Mouse (Mus musculus) intestine, embryonic 14.5 days (tissue): ENCODE measurements around the gene Trak2. TPM values are rescaled to one million over a fixed set of nuclear protein-coding genes. Genes with fewer than 3 reads are reported as not detected.

ENCODE experiments used
- ATAC-seq: fragments of 200-750 bp; cut with Nextera tagmentation; replicated peaks from 2 replicates; pipeline ENCODE4 v1.8.0; 2017; ENCODE audit warnings: low read depth, moderate number of reproducible peaks, moderate TSS enrichment, moderate library complexity; ENCODE audit not compliant: low FRiP score, low TSS enrichment
- DNase-seq: peaks from one replicate; pipeline ENCODE4 v3.0.0-alpha.2; 2018; ENCODE audit warnings: low spot score
- H3K27ac ChIP-seq: fragments of 300-500 bp; sonication (generic); 2 replicates; pipeline ENCODE4 v1.5.1; 2014; ENCODE audit warnings: low read depth, mild to moderate bottlenecking, control low read depth
- H3K27me3 ChIP-seq: fragments of 300-500 bp; sonication (generic); replicated peaks from 2 replicates; pipeline ENCODE4 v1.6.1; 2014; ENCODE audit warnings: low read length, control low read depth; ENCODE audit not compliant: control insufficient read depth, insufficient read depth
- H3K36me3 ChIP-seq: fragments of 300-500 bp; sonication (generic); 2 replicates; pipeline ENCODE4 v1.6.1; 2014; ENCODE audit warnings: low read length, control low read depth; ENCODE audit not compliant: control insufficient read depth, insufficient read depth
- H3K4me1 ChIP-seq: fragments of 300-500 bp; sonication (generic); replicated peaks from 2 replicates; pipeline ENCODE4 v1.6.1; 2014; ENCODE audit warnings: low read length, control low read depth, mixed read lengths; ENCODE audit not compliant: control insufficient read depth, insufficient read depth
- H3K4me2 ChIP-seq: fragments of 300-500 bp; sonication (generic); 2 replicates; pipeline ENCODE4 v1.6.1; 2014; ENCODE audit warnings: low read length
- H3K4me3 ChIP-seq: fragments of 300-500 bp; sonication (generic); 2 replicates; pipeline ENCODE4 v1.5.1; 2014; ENCODE audit warnings: low read depth, low read length, control low read depth, mixed read lengths
- H3K9ac ChIP-seq: fragments of 300-500 bp; sonication (generic); 2 replicates; pipeline ENCODE4 v1.6.1; 2014; ENCODE audit warnings: mild to moderate bottlenecking, low read length
- H3K9me3 ChIP-seq: fragments of 300-500 bp; sonication (generic); 2 replicates; pipeline ENCODE4 v1.6.1; 2016; ENCODE audit warnings: low read length, control low read depth; ENCODE audit not compliant: control insufficient read depth
- WGBS: fragments of 180-500 bp; shearing (Covaris S2); extraction: QIAGEN DNeasy Blood & Tissue Kit; methylation state at CpG from one replicate; pipeline ENCODE4 v1.1.7; 2014; 5-methylcytosine and 5-hydroxymethylcytosine counted together
- polyA plus RNA-seq: library from polyadenylated mRNA; unstranded; fragments of >200 nt; fragmentation: Nextera tagmentation; extraction: Ambion mirVana; gene quantifications from 2 replicates; pipeline ENCODE4 v1.2.1, GENCODE M21; 2014

Gene Trak2
- polyA plus RNA-seq, 1 experiment from 2014 or later: 13.9 TPM

GRCm38 (mm10) chr1:58951841-58952240 is 21.4 kb downstream of the Trak2 start:
- Histone ChIP-seq H3K4me3 (no peak overlapping the region), H3K9ac (no peak overlapping the region), H3K27ac (peak overlapping the region; percentile 30; the same call in 1 of the 2 replicates), H3K9me3 (no peaks in the 10 kb centered on the region), H3K36me3 (no peaks in the 10 kb centered on the region), H3K4me2 (no peak overlapping the region), H3K27me3 (no peaks in the 10 kb centered on the region), H3K4me1 (peaks cover 32% of the 10 kb centered on the region)
- ATAC-seq (no peak), DNase-seq (no peak)
- 72% methylated on average over 4 of the region's 4 CpGs for WGBS

- peak; percentile 57 for DNase-seq
- H3K36me3 ChIP-seq: peaks cover 3% of the 10 kb centered on the region
- no peak overlapping the region for H3K4me2 ChIP-seq
- ATAC-seq: peak; percentile 81; the same call in 1 of the 2 replicates
- no peak overlapping the region for H3K9ac ChIP-seq
- 10% methylated on average over 8 of the region's 8 CpGs for WGBS
- 0 out of 2 replicates have a peak overlapping the region, but pooled peaks have one; percentile 22 for H3K27ac ChIP-seq
- H3K4me3 ChIP-seq: no peak overlapping the region
- H3K9me3 ChIP-seq: no peaks in the 10 kb centered on the region
- H3K4me1 ChIP-seq: peaks cover 32% of the 10 kb centered on the region
- no peaks in the 10 kb centered on the region for H3K27me3 ChIP-seq
Observed at GRCm38 (mm10) chr1:58950899-58951648, 22.2 kb downstream of the Trak2 start.

- ATAC-seq (no peak), DNase-seq (no peak)
- H3K9me3 ChIP-seq: no peaks in the 10 kb centered on the region
- peaks cover 15% of the 10 kb centered on the region for H3K36me3 ChIP-seq
- H3K4me3 ChIP-seq: no peak overlapping the region
- no peak overlapping the region for H3K27ac ChIP-seq
- no peak overlapping the region for H3K4me2 ChIP-seq
- no peaks in the 10 kb centered on the region for H3K27me3 ChIP-seq
- H3K9ac ChIP-seq: no peak overlapping the region
- 85% methylated on average over 6 of the region's 6 CpGs for WGBS
- peaks cover 32% of the 10 kb centered on the region for H3K4me1 ChIP-seq
Observed at GRCm38 (mm10) chr1:58949561-58950106, 23.6 kb downstream of the Trak2 start.

GRCm38 (mm10) chr1:58946718-58947117 is 26.5 kb downstream of the Trak2 start:
- DNase-seq (no peak), ATAC-seq (no peak)
- WGBS: 89% methylated on average over 9 of the region's 9 CpGs

GRCm38 (mm10) chr1:58945960-58946670 is 27.1 kb downstream of the Trak2 start:
- no peak for ATAC-seq
- no peak for DNase-seq
- no peaks in the 10 kb centered on the region for H3K9me3 ChIP-seq
- H3K4me3 ChIP-seq: no peak overlapping the region
- H3K9ac ChIP-seq: no peak overlapping the region
- 85% methylated on average over 7 of the region's 7 CpGs for WGBS
- H3K27me3 ChIP-seq: no peaks in the 10 kb centered on the region
- no peak overlapping the region for H3K27ac ChIP-seq
- H3K36me3 ChIP-seq: peaks cover 17% of the 10 kb centered on the region
- peaks cover 9% of the 10 kb centered on the region for H3K4me1 ChIP-seq
- H3K4me2 ChIP-seq: no peak overlapping the region

More at GRCm38 (mm10) chr1:58946718-58947117, 26.5 kb downstream of the Trak2 start:
- Histone ChIP-seq H3K9me3 (no peaks in the 10 kb centered on the region), H3K27me3 (no peaks in the 10 kb centered on the region), H3K4me3 (no peak overlapping the region), H3K36me3 (peaks cover 17% of the 10 kb centered on the region), H3K4me1 (peaks cover 15% of the 10 kb centered on the region), H3K9ac (no peak overlapping the region), H3K4me2 (no peak overlapping the region), H3K27ac (no peak overlapping the region)

- Histone ChIP-seq H3K27me3 (no peaks in the 10 kb centered on the region), H3K27ac (no peak overlapping the region), H3K36me3 (peaks cover 17% of the 10 kb centered on the region), H3K9me3 (no peaks in the 10 kb centered on the region), H3K4me2 (no peak overlapping the region), H3K4me3 (no peak overlapping the region), H3K4me1 (peaks cover 3% of the 10 kb centered on the region), H3K9ac (no peak overlapping the region)
- no peak for DNase-seq
- WGBS: 95% methylated on average over 2 of the region's 2 CpGs
- no peak for ATAC-seq
Observed at GRCm38 (mm10) chr1:58945523-58945922, 27.7 kb downstream of the Trak2 start.

GRCm38 (mm10) chr1:58937606-58938099 is 35.6 kb downstream of the Trak2 start:
- no peak for DNase-seq
- WGBS: 96% methylated on average over 9 of the region's 9 CpGs

GRCm38 (mm10) chr1:58936746-58937605 is 36.3 kb downstream of the Trak2 start:
- 85% methylated on average over 10 of the region's 10 CpGs for WGBS
- H3K4me2 ChIP-seq: no peak overlapping the region
- no peaks in the 10 kb centered on the region for H3K27me3 ChIP-seq
- DNase-seq (no peak), ATAC-seq (no peak)
- no peaks in the 10 kb centered on the region for H3K4me1 ChIP-seq
- H3K27ac ChIP-seq: no peak overlapping the region
- no peak overlapping the region for H3K4me3 ChIP-seq
- H3K9ac ChIP-seq: no peak overlapping the region
- peaks cover 8% of the 10 kb centered on the region for H3K36me3 ChIP-seq
- H3K9me3 ChIP-seq: no peaks in the 10 kb centered on the region

More at GRCm38 (mm10) chr1:58937606-58938099, 35.6 kb downstream of the Trak2 start:
- Histone ChIP-seq H3K9ac (no peak overlapping the region), H3K27ac (no peak overlapping the region), H3K4me2 (no peak overlapping the region), H3K9me3 (no peaks in the 10 kb centered on the region), H3K4me3 (no peak overlapping the region), H3K27me3 (no peaks in the 10 kb centered on the region), H3K36me3 (peaks cover 8% of the 10 kb centered on the region), H3K4me1 (no peaks in the 10 kb centered on the region)
- no peak for ATAC-seq
